Mouse (Mus musculus) small intestine, adult 2 months (tissue): Measurements from ENCODE around the gene Faim2. TPM values are rescaled to one million over a fixed set of nuclear protein-coding genes. Genes with fewer than 3 reads are reported as not detected.

ENCODE experiments used
- H3K27ac ChIP-seq: fragments of 200-500 bp; 2 replicates; pipeline ENCODE4 v1.5.1; 2012; ENCODE audit warnings: low read depth, low read length, control low read depth, inconsistent platforms; ENCODE audit not compliant: insufficient read depth
- H3K27me3 ChIP-seq: fragments of 200-500 bp; 2 replicates; pipeline ENCODE4 v1.6.1; 2012; ENCODE audit warnings: mild to moderate bottlenecking, moderate library complexity, low read length, inconsistent platforms; ENCODE audit not compliant: control insufficient read depth, insufficient read depth
- H3K36me3 ChIP-seq: fragments of 200-500 bp; 2 replicates; pipeline ENCODE4 v1.6.1; 2012; ENCODE audit warnings: mild to moderate bottlenecking, low read length, control low read depth, inconsistent platforms; ENCODE audit not compliant: control insufficient read depth, insufficient read depth
- H3K4me1 ChIP-seq: fragments of 200-500 bp; 2 replicates; pipeline ENCODE4 v1.6.1; 2012; ENCODE audit warnings: low read length, inconsistent platforms, mixed read lengths; ENCODE audit not compliant: control insufficient read depth, insufficient read depth, insufficient read length
- H3K4me3 ChIP-seq: fragments of 200-500 bp; 2 replicates; pipeline ENCODE4 v1.5.1; 2012; ENCODE audit warnings: low read depth, mild to moderate bottlenecking, control low read depth, inconsistent platforms, low read length, moderate library complexity
- CTCF ChIP-seq: fragments of 200-500 bp; IDR thresholded peaks from 2 replicates; pipeline ENCODE4 v1.5.1; 2012; ENCODE audit warnings: low read depth, mild to moderate bottlenecking, control low read depth, inconsistent platforms, low read length, moderate library complexity, mixed read lengths; ENCODE audit not compliant: insufficient replicate concordance, insufficient read length; ENCODE audit errors: extremely low read depth
- POLR2A ChIP-seq: fragments of 200-500 bp; IDR thresholded peaks from 2 replicates; pipeline ENCODE4 v1.6.1; 2012; ENCODE audit warnings: low read depth, mild to moderate bottlenecking, control low read depth, inconsistent platforms, low read length, moderate library complexity
- WGBS: fragments of 180-500 bp; shearing (Covaris S2); methylation state at CpG from one replicate; pipeline ENCODE4 v1.1.7; 2018; 5-methylcytosine and 5-hydroxymethylcytosine counted together
- polyA plus RNA-seq: library from polyadenylated mRNA; depleted of rRNA; stranded (reverse); fragments of >200 nt; gene quantifications from 2 replicates; pipeline ENCODE4 v1.2.3, GENCODE M21; 2012

The Faim2 gene
- polyA plus RNA-seq, 1 experiment, result 1.7 TPM

- Histone ChIP-seq H3K4me1 (no peaks in the 10 kb centered on the region; the same call in 1 of the 2 replicates), H3K4me3 (no peak overlapping the region), H3K27me3 (no peaks in the 10 kb centered on the region), H3K36me3 (no peaks in the 10 kb centered on the region), H3K27ac (no peak overlapping the region)
- no peak for TF ChIP-seq POLR2A
- no peak for TF ChIP-seq CTCF
- 20% methylated on average over 6 of the region's 6 CpGs for WGBS
Measured at GRCm38 (mm10) chr15:99531146-99531545, 3.2 kb upstream of the Faim2 start.

DNA sequence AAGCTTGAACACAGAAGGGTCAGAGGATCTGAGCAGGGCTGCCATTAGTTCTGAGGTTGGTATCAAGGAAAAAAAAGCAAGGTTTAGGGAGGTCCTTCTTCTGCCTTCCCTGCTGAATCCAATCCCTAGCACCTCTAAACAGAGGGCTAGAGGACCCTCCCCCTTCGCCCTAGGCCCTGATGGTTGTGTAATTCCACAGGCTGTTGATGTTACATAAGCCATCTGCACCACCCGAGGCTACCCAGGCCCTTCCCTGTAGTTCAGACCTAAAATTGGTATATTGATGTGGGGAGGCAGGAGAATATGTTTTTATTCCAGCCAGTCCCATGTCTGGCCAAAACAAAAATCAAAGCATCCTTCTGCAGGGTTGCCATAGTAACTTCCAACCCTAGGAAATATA is 1.3 kb downstream of the Faim2 start:
- Histone ChIP-seq H3K4me1 (no peaks in the 10 kb centered on the region; the same call in 1 of the 2 replicates), H3K4me3 (no peak overlapping the region), H3K36me3 (no peaks in the 10 kb centered on the region), H3K27ac (no peak overlapping the region), H3K27me3 (no peaks in the 10 kb centered on the region)
- no peak for TF ChIP-seq CTCF
- TF ChIP-seq POLR2A, result no peak
- 66% methylated on average over 2 of the region's 2 CpGs for WGBS

- Histone ChIP-seq H3K4me1 (no peaks in the 10 kb centered on the region), H3K36me3 (no peaks in the 10 kb centered on the region), H3K27me3 (no peaks in the 10 kb centered on the region), H3K27ac (no peak overlapping the region), H3K4me3 (no peak overlapping the region)
- WGBS, result 71% methylated on average over 7 of the region's 7 CpGs
- TF ChIP-seq CTCF, result no peak
- TF ChIP-seq POLR2A, result no peak
Measured at GRCm38 (mm10) chr15:99520306-99520705, 7.7 kb downstream of the Faim2 start.

GRCm38 (mm10) chr15:99519626-99520025 is 8.3 kb downstream of the Faim2 start:
- no peaks in the 10 kb centered on the region for H3K4me1 ChIP-seq
- H3K4me3 ChIP-seq, result no peak overlapping the region
- H3K36me3 ChIP-seq, result no peaks in the 10 kb centered on the region
- no peak for TF ChIP-seq CTCF
- no peak for TF ChIP-seq POLR2A
- H3K27ac ChIP-seq, result no peak overlapping the region
- WGBS, result 93% methylated on average over 9 of the region's 9 CpGs
- no peaks in the 10 kb centered on the region for H3K27me3 ChIP-seq

- H3K27me3 ChIP-seq, result no peaks in the 10 kb centered on the region
- TF ChIP-seq POLR2A, result no peak
- WGBS, result 87% methylated on average over 7 of the region's 7 CpGs
Measured at GRCm38 (mm10) chr15:99517715-99518114, 10.2 kb downstream of the Faim2 start.

DNA sequence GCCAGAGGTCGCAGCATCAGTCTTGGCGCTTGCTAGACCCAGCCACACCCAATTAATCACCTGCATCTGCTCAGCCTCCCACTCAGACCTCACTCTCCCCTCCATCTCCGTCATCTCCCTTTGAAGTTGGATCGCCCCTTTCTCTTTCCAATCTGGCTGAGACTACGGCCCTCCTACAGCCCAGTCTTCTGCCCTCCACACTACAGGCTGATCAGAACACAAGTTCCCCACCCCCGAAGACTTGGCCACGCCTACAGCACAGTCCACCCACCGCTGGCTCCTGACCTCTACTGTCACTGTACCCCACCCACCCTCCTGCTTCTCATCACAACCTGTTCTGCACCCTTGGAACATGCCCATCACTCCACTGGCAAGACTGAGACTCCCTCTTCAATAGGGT is 11.2 kb downstream of the Faim2 start:
- no peak for TF ChIP-seq POLR2A
- TF ChIP-seq CTCF, result no peak
- Histone ChIP-seq H3K36me3 (no peaks in the 10 kb centered on the region), H3K27me3 (no peaks in the 10 kb centered on the region), H3K4me1 (peaks cover 6% of the 10 kb centered on the region), H3K4me3 (no peak overlapping the region), H3K27ac (no peak overlapping the region)
- 59% methylated on average over 8 of the region's 8 CpGs for WGBS

More at GRCm38 (mm10) chr15:99517715-99518114, 10.2 kb downstream of the Faim2 start:
- Histone ChIP-seq H3K36me3 (no peaks in the 10 kb centered on the region), H3K27ac (no peak overlapping the region), H3K4me1 (no peaks in the 10 kb centered on the region), H3K4me3 (no peak overlapping the region)

DNA sequence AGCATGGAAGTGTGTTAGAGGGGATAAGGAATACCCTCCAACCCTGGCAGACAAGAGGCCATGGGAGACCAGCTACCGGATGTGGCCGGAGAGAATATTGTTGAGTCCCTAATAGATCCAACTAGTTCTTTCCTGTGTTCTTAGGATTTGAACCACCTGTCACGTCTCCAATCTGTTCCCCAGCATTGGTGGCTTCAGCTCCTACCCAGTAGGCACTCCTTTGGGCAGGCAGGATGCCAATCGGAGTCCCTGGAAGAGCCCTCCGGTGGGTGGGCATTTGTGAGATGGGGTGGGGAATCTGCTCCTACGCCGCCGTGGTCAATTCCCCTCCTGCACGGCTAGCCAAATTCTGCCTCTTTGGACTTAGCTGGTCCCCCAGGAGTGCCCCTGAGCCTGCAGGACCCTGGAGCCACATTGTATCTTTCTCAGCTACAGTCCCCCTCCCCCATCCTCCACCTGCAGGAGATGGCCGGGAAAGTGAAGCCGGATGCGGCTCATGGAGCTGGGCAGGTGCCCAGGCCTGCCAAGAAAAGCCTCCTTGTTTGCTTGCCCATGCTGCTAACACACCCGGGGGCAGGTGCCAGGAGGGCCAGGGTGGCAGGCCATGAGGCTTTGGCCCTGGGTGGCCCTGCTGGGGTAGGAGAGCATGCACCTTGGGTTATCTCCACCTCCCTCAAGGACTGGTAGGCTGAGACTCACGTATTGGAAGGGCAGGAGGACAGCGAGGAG is 16.0 kb downstream of the Faim2 start:
- peaks cover 23% of the 10 kb centered on the region for H3K4me1 ChIP-seq
- H3K36me3 ChIP-seq, result no peaks in the 10 kb centered on the region
- 50% methylated on average over 15 of the region's 15 CpGs for WGBS
- TF ChIP-seq CTCF (no peak), POLR2A (no peak)
- no peaks in the 10 kb centered on the region for H3K27me3 ChIP-seq
- H3K4me3 ChIP-seq, result no peak overlapping the region
- H3K27ac ChIP-seq, result no peak overlapping the region
